In the genomic region with DNA sequence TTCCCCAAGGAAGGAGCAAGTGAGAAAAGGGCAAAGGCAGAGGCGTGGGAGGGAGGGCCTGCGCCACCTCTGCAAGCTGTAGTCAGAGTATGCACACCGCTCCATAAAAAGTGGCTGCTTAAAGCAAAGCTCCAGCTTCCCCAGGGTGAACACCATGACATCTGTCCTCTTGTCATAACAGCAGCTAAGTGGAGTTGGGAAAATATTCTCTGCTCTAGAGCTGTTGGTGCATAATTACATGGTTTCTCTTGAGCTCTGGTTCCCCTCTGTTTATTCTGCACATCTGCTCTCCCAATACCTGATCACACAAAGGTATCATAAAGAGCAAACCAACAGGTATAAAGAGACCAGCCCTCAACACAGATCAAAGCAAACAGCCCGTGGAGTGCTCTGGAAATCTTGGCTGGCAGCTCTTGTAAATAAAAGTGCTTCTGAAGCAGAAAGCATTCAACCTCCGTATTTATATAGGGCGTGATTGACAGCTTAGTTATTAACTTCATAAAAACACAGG, we compare ENCODE assay signal across 10 mouse cellular contexts.
DNase-seq lines count a peak whose midpoint lies in the region; ATAC-seq and TF ChIP-seq lines count a peak whose summit lies in the region.
"Had no signal": no experiment of that assay in that cellular context is flagged by ENCODE, and none has a peak within 500 bp of the region (broad histone marks: within the 10 kb centered on the region; RNA-seq: fewer than 3 reads in every experiment).

No protein-coding gene starts in this region.

- no peak for DNase-seq in heart, postnatal 4 days
- DNase-seq in midbrain, embryonic 14.5 days = peak; percentile 50
- no peak for DNase-seq in right cerebral cortex, adult 2 months (ENCODE audit: low spot score in 2 of 2)
- DNase-seq in testis, postnatal 14 days (ENCODE audit: low spot score) = no peak
- DNase-seq in cerebellum, postnatal 14 days = no peak
- DNase-seq: right cerebral cortex, adult 18-20 months had no signal

- H3K4me3 ChIP-seq in heart, embryonic 12.5 days = no peak overlapping the region
- H3K4me3 ChIP-seq in embryonic fibroblast, embryonic 13.5 days (ENCODE audit: insufficient read depth, low read length) = no peak overlapping the region
- no peak overlapping the region for H3K4me3 ChIP-seq in kidney, embryonic 15.5 days (replicated peaks)
- H3K4me3 ChIP-seq in midbrain, embryonic 14.5 days (replicated peaks; ENCODE audit: low read depth, low read length) = no peak overlapping the region
- H3K4me3 ChIP-seq: erythroblast, embryonic 14.5 days had no signal

- H3K27me3 ChIP-seq in heart, embryonic 12.5 days (replicated peaks) = no peaks in the 10 kb centered on the region
- no peaks in the 10 kb centered on the region for H3K27me3 ChIP-seq in kidney, embryonic 15.5 days
- H3K27me3 ChIP-seq in midbrain, embryonic 14.5 days (ENCODE audit: control insufficient read depth, insufficient read depth, low read length) = no peaks in the 10 kb centered on the region

- no peak overlapping the region for H3K4me2 ChIP-seq in heart, embryonic 12.5 days
- H3K4me2 ChIP-seq in kidney, embryonic 15.5 days = peak overlapping the region; percentile 20; the same call in 1 of the 2 replicates
- no peak overlapping the region for H3K4me2 ChIP-seq in midbrain, embryonic 14.5 days (ENCODE audit: low read length)

- H3K27ac ChIP-seq in heart, embryonic 12.5 days (ENCODE audit: poor library complexity, severe bottlenecking) = peak overlapping the region; percentile 40
- H3K27ac ChIP-seq in embryonic fibroblast, embryonic 13.5 days (ENCODE audit: insufficient read depth, low read length) = peak overlapping the region; percentile 15
- peak overlapping the region; percentile 92 for H3K27ac ChIP-seq in kidney, embryonic 15.5 days
- H3K27ac ChIP-seq in midbrain, embryonic 14.5 days (replicated peaks; ENCODE audit: low read depth, low read length) = peak overlapping the region; percentile 47

- H3K9ac ChIP-seq in heart, embryonic 12.5 days = no peak overlapping the region
- peak overlapping the region; percentile 17; the same call in 1 of the 2 replicates for H3K9ac ChIP-seq in kidney, embryonic 15.5 days
- no peak overlapping the region for H3K9ac ChIP-seq in midbrain, embryonic 14.5 days (replicated peaks; ENCODE audit: low read length)

- no peaks in the 10 kb centered on the region for H3K9me3 ChIP-seq in heart, embryonic 12.5 days (replicated peaks)
- no peaks in the 10 kb centered on the region for H3K9me3 ChIP-seq in kidney, embryonic 15.5 days (replicated peaks)
- no peaks in the 10 kb centered on the region for H3K9me3 ChIP-seq in midbrain, embryonic 14.5 days (ENCODE audit: control insufficient read depth, low read length)

- no peak for TF ChIP-seq CTCF in embryonic fibroblast, embryonic 13.5 days (IDR thresholded peaks at IDR 0.05; ENCODE audit: borderline replicate concordance, insufficient read depth, low read length)

- peaks cover 51% of the 10 kb centered on the region for H3K4me1 ChIP-seq in heart, embryonic 12.5 days (replicated peaks)
- no peaks in the 10 kb centered on the region; the same call in 1 of the 2 replicates for H3K4me1 ChIP-seq in embryonic fibroblast, embryonic 13.5 days (ENCODE audit: control insufficient read depth, insufficient read depth, low read length)
- peaks cover 77% of the 10 kb centered on the region for H3K4me1 ChIP-seq in kidney, embryonic 15.5 days
- peaks cover 14% of the 10 kb centered on the region; the same call in 1 of the 2 replicates for H3K4me1 ChIP-seq in midbrain, embryonic 14.5 days (ENCODE audit: control insufficient read depth, insufficient read depth, low read length)

- no peak for TF ChIP-seq POLR2A in embryonic fibroblast, embryonic 13.5 days (IDR thresholded peaks at IDR 0.05; ENCODE audit: low read depth, low read length)

- no peaks in the 10 kb centered on the region for H3K36me3 ChIP-seq in heart, embryonic 12.5 days
- H3K36me3 ChIP-seq in kidney, embryonic 15.5 days = peaks cover 8% of the 10 kb centered on the region
- H3K36me3 ChIP-seq in midbrain, embryonic 14.5 days (ENCODE audit: control insufficient read depth, insufficient read depth, low read length) = no peaks in the 10 kb centered on the region

- 58% methylated on average over 6 of the region's 6 CpGs for whole genome bisulfite sequencing in heart, embryonic 12.5 days
- WGBS in kidney, embryonic 15.5 days = 16% methylated on average over 6 of the region's 6 CpGs
- 47% methylated on average over 6 of the region's 6 CpGs for WGBS in midbrain, embryonic 14.5 days

- ATAC-seq in heart, embryonic 12.5 days (ENCODE audit: insufficient number of reproducible peaks, low FRiP score) = no peak
- peak; percentile 24; the same call in 1 of the 2 replicates for ATAC-seq in kidney, embryonic 15.5 days (replicated peaks; ENCODE audit: low FRiP score)
- ATAC-seq in midbrain, embryonic 14.5 days (ENCODE audit: low FRiP score, low TSS enrichment) = no peak

Comparison
In these comparisons a context has a peak if more than half of its experiments do, and no peak if none do; other contexts are left out.
1. H3K27ac ChIP-seq: peak in every context shown above with its lines; median percentile 92 in kidney, embryonic 15.5 days; 47 in midbrain, embryonic 14.5 days; 40 in heart, embryonic 12.5 days; 15 in embryonic fibroblast, embryonic 13.5 days.